Mouse (Mus musculus): ENCODE data around the gene Cped1. TPM values are rescaled to one million over a fixed set of nuclear protein-coding genes. Genes with fewer than 3 reads are reported as not detected.

Cped1 gene
- total RNA-seq, 2 experiments from 2014 or later, result 3.0 to 4.1 TPM

Other genes with a start within 250 kb of the Cped1 start
- 10 to 100 TPM; 22.0 to 24.2 TPM for gene Tspan12, start 133.4 kb upstream of the Cped1 start, total RNA-seq (2021)
- 10 to 100 TPM; 22.5 to 27.5 TPM for gene Ing3, start 36.3 kb upstream of the Cped1 start, total RNA-seq (2021)